ENCODE assay signal across 9 mouse cellular contexts in genomic region chr12:84190151-84190820, GRCm38 (mm10). TPM values are rescaled to one million over a fixed set of nuclear protein-coding genes. Genes with fewer than 3 reads are reported as not detected.
A peak's percentile ranks its signal among the peaks of the same experiment; 100 is the strongest.
DNase-seq lines count a peak whose midpoint lies in the region; ATAC-seq and TF ChIP-seq lines count a peak whose summit lies in the region.
"Had no signal": no experiment of that assay in that cellular context is flagged by ENCODE, and none has a peak within 500 bp of the region (broad histone marks: within the 10 kb centered on the region; RNA-seq: fewer than 3 reads in every experiment).

No protein-coding gene starts in this region.

- peaks cover 81% of the 10 kb centered on the region for H3K4me1 ChIP-seq in heart, embryonic 16.5 days (ENCODE audit: control insufficient read depth, insufficient read depth, low read length)
- peaks cover 9% of the 10 kb centered on the region for H3K4me1 ChIP-seq in hindbrain, embryonic 11.5 days (replicated peaks; ENCODE audit: control insufficient read depth, insufficient read depth, low read length)
- peaks cover 72% of the 10 kb centered on the region for H3K4me1 ChIP-seq in liver, postnatal 0 days (ENCODE audit: insufficient read depth)

- TF ChIP-seq EP300 in liver, postnatal 0 days (IDR thresholded peaks at IDR 0.05; ENCODE audit: low read depth) = no peak

- peak overlapping the region; percentile 20; the same call in 1 of the 2 replicates for H3K4me2 ChIP-seq in heart, embryonic 16.5 days (ENCODE audit: low read depth, low read length)
- H3K4me2 ChIP-seq in hindbrain, embryonic 11.5 days (replicated peaks; ENCODE audit: low read depth, low read length) = peak overlapping the region; percentile 17
- H3K4me2 ChIP-seq in liver, postnatal 0 days (ENCODE audit: low read depth, low read length) = peak overlapping the region; percentile 90

- TF ChIP-seq CTCF in liver, postnatal 0 days (IDR thresholded peaks at IDR 0.05; ENCODE audit: low read depth) = no peak

- no peak overlapping the region for H3K4me3 ChIP-seq in heart, embryonic 16.5 days (ENCODE audit: low read length)
- H3K4me3 ChIP-seq in hindbrain, embryonic 11.5 days (ENCODE audit: low read depth, low read length) = no peak overlapping the region
- no peak overlapping the region for H3K4me3 ChIP-seq in liver, postnatal 0 days (ENCODE audit: low read depth, low read length)

- 33% methylated on average over 14 of the region's 15 CpGs for WGBS in heart, embryonic 16.5 days
- 57% methylated on average over 15 of the region's 15 CpGs for WGBS in hindbrain, embryonic 11.5 days
- 57% methylated on average over 12 of the region's 15 CpGs for WGBS in liver, postnatal 0 days (ENCODE audit: insufficient replicate concordance)

- no peaks in the 10 kb centered on the region for H3K36me3 ChIP-seq in heart, embryonic 16.5 days (ENCODE audit: control insufficient read depth, insufficient read depth)
- H3K36me3 ChIP-seq in hindbrain, embryonic 11.5 days (ENCODE audit: control insufficient read depth, insufficient read depth, low read length) = no peaks in the 10 kb centered on the region
- peaks cover 24% of the 10 kb centered on the region for H3K36me3 ChIP-seq in liver, postnatal 0 days (replicated peaks; ENCODE audit: insufficient read depth, low read length)

- DNase-seq in heart, adult 8-10 months (ENCODE audit: low spot score) = no peak
- peak; percentile 50 for DNase-seq in NIH3T3 (ENCODE audit: low read depth)
- no peak for DNase-seq in hindbrain, embryonic 11.5 days (ENCODE audit: low spot score)
- DNase-seq in liver, postnatal 0 days = no peak
- DNase-seq in urinary bladder, postnatal 25 days (ENCODE audit: low spot score) = no peak
- no peak for DNase-seq in layer of hippocampus, adult 9-11 months
- no peak for DNase-seq in T-cell, adult 2 months (ENCODE audit: low spot score)

- no peak for ATAC-seq in heart, embryonic 16.5 days (replicated peaks; ENCODE audit: extremely low read depth, insufficient read depth, low FRiP score)
- no peak for ATAC-seq in hindbrain, embryonic 11.5 days (ENCODE audit: low FRiP score)
- ATAC-seq in liver, postnatal 0 days = no peak
- ATAC-seq: activated CD4-positive, CD25-positive, alpha-beta regulatory T cell, adult 4 months had no signal

- H3K27me3 ChIP-seq in heart, embryonic 16.5 days (ENCODE audit: control insufficient read depth, insufficient read depth, low read length) = no peaks in the 10 kb centered on the region
- no peaks in the 10 kb centered on the region for H3K27me3 ChIP-seq in hindbrain, embryonic 11.5 days (ENCODE audit: control insufficient read depth, insufficient read depth, low read length)
- no peaks in the 10 kb centered on the region for H3K27me3 ChIP-seq in liver, postnatal 0 days (ENCODE audit: insufficient read depth, low read length)

- H3K9ac ChIP-seq in heart, embryonic 16.5 days (ENCODE audit: low read length) = 0 out of 2 replicates have a peak overlapping the region, but pooled peaks have one; percentile 42
- no peak overlapping the region for H3K9ac ChIP-seq in hindbrain, embryonic 11.5 days (ENCODE audit: low read depth, low read length)
- H3K9ac ChIP-seq in liver, postnatal 0 days (replicated peaks) = peak overlapping the region; percentile 96; the same call in 1 of the 2 replicates

- no peaks in the 10 kb centered on the region for H3K9me3 ChIP-seq in heart, embryonic 16.5 days (replicated peaks; ENCODE audit: control insufficient read depth, low read length)
- H3K9me3 ChIP-seq in hindbrain, embryonic 11.5 days (ENCODE audit: control insufficient read depth, low read length) = no peaks in the 10 kb centered on the region
- no peaks in the 10 kb centered on the region; the same call in 1 of the 2 replicates for H3K9me3 ChIP-seq in liver, postnatal 0 days (ENCODE audit: low read length)

- H3K27ac ChIP-seq in heart, embryonic 16.5 days (ENCODE audit: low read length) = no peak overlapping the region
- no peak overlapping the region for H3K27ac ChIP-seq in hindbrain, embryonic 11.5 days (ENCODE audit: low read depth, low read length)
- 0 out of 2 replicates have a peak overlapping the region, but pooled peaks have one; percentile 98 for H3K27ac ChIP-seq in liver, postnatal 0 days (ENCODE audit: low read depth)

RNA-seq across cellular contexts. Expression of gene Elmsan1, which starts 28.4 kb away (rescaled TPM):
- 7.1 and 7.5 TPM in 2 replicates for polyA plus RNA-seq in heart, embryonic 16.5 days (2015; fragmentation: Nextera tagmentation; extraction: Ambion mirVana)
- 10 to 100 TPM; 13.1 to 17.5 (median 14.5) TPM for total RNA-seq in heart, adult 8-10 months (2022)
- 4.2 and 6.1 TPM in 2 replicates for polyA plus RNA-seq in hindbrain, embryonic 11.5 days (2014; fragmentation: Nextera tagmentation; extraction: Ambion mirVana)
- 2.6 and 2.8 TPM in 2 replicates for polyA plus RNA-seq in liver, postnatal 0 days (2015; fragmentation: Nextera tagmentation; extraction: Ambion mirVana)

RNA-seq across cellular contexts. Expression of gene Pnma1, which starts 42.0 kb away (rescaled TPM):
- polyA plus RNA-seq in heart, embryonic 16.5 days (2015; fragmentation: Nextera tagmentation; extraction: Ambion mirVana) = 0.59 and 0.60 TPM in 2 replicates
- total RNA-seq in heart, adult 8-10 months (2022) = under 1 TPM in 2 of 4 experiments, not detected in 2; 0.11 TPM
- polyA plus RNA-seq in hindbrain, embryonic 11.5 days (2014; fragmentation: Nextera tagmentation; extraction: Ambion mirVana) = 2.4 and 2.6 TPM in 2 replicates
- 0.28 and 0.35 TPM in 2 replicates for polyA plus RNA-seq in liver, postnatal 0 days (2015; fragmentation: Nextera tagmentation; extraction: Ambion mirVana)
- polyA plus RNA-seq: activated CD4-positive, CD25-positive, alpha-beta regulatory T cell, adult 4 months had no signal

Comparison
In these comparisons a context has a peak if more than half of its experiments do, and no peak if none do; other contexts are left out.
1. H3K4me2 ChIP-seq: peak in every context shown above with its lines; median percentile 90 in liver, postnatal 0 days; 20 in heart, embryonic 16.5 days; 17 in hindbrain, embryonic 11.5 days.